ENCODE assay signal across 8 mouse cellular contexts in genomic region chr8:12916156-12916900, GRCm38 (mm10). TPM values are rescaled to one million over a fixed set of nuclear protein-coding genes. Genes with fewer than 3 reads are reported as not detected.
DNase-seq lines count a peak whose midpoint lies in the region; ATAC-seq and TF ChIP-seq lines count a peak whose summit lies in the region.

No protein-coding gene starts in this region.

- no peak for ATAC-seq in liver, embryonic 12.5 days
- no peak for ATAC-seq in liver, postnatal 0 days
- ATAC-seq in embryonic facial prominence, embryonic 14.5 days (ENCODE audit: low read depth) = no peak
- ATAC-seq in hindbrain, postnatal 0 days = no peak
- no peak for ATAC-seq in neural tube, embryonic 14.5 days (ENCODE audit: low read depth)

- H3K4me3 ChIP-seq in liver, embryonic 12.5 days = peak overlapping the region; percentile 26; the same call in 1 of the 2 replicates
- H3K4me3 ChIP-seq in liver, postnatal 0 days (ENCODE audit: low read depth, low read length) = no peak overlapping the region
- peak overlapping the region; percentile 63 for H3K4me3 ChIP-seq in embryonic facial prominence, embryonic 14.5 days (ENCODE audit: low read depth, low read length)
- peak overlapping the region; percentile 54 for H3K4me3 ChIP-seq in hindbrain, postnatal 0 days (ENCODE audit: low read length)
- H3K4me3 ChIP-seq in neural tube, embryonic 14.5 days (ENCODE audit: low read depth, low read length) = peak overlapping the region; percentile 56

- no peak for TF ChIP-seq EP300 in liver, postnatal 0 days (IDR thresholded peaks at IDR 0.05; ENCODE audit: low read depth)

- 59% methylated on average over 16 of the region's 16 CpGs for WGBS in liver, embryonic 12.5 days (ENCODE audit: insufficient replicate concordance)
- 66% methylated on average over 16 of the region's 16 CpGs for WGBS in liver, postnatal 0 days (ENCODE audit: insufficient replicate concordance)
- 57% methylated on average over 16 of the region's 16 CpGs for WGBS in embryonic facial prominence, embryonic 14.5 days
- WGBS in hindbrain, postnatal 0 days = 41% methylated on average over 16 of the region's 16 CpGs
- 55% methylated on average over 16 of the region's 16 CpGs for WGBS in neural tube, embryonic 14.5 days

- H3K4me1 ChIP-seq in liver, embryonic 12.5 days = no peaks in the 10 kb centered on the region
- no peaks in the 10 kb centered on the region for H3K4me1 ChIP-seq in liver, postnatal 0 days (ENCODE audit: insufficient read depth)
- peaks cover 21% of the 10 kb centered on the region for H3K4me1 ChIP-seq in embryonic facial prominence, embryonic 14.5 days (ENCODE audit: control insufficient read depth, insufficient read depth, low read length)
- peaks cover 15% of the 10 kb centered on the region for H3K4me1 ChIP-seq in hindbrain, postnatal 0 days (ENCODE audit: insufficient read depth, low read length)
- peaks cover 21% of the 10 kb centered on the region for H3K4me1 ChIP-seq in neural tube, embryonic 14.5 days (ENCODE audit: control insufficient read depth, insufficient read depth, low read length)

- no peak overlapping the region for H3K27ac ChIP-seq in liver, embryonic 12.5 days
- no peak overlapping the region for H3K27ac ChIP-seq in liver, postnatal 0 days (ENCODE audit: low read depth)
- peak overlapping the region; percentile 55 for H3K27ac ChIP-seq in embryonic facial prominence, embryonic 14.5 days (replicated peaks; ENCODE audit: low read depth, low read length)
- peak overlapping the region; percentile 82 for H3K27ac ChIP-seq in hindbrain, postnatal 0 days
- H3K27ac ChIP-seq in neural tube, embryonic 14.5 days (ENCODE audit: low read depth, low read length) = peak overlapping the region; percentile 79

- H3K4me2 ChIP-seq in liver, embryonic 12.5 days = peak overlapping the region; percentile 53; the same call in 1 of the 2 replicates
- no peak overlapping the region for H3K4me2 ChIP-seq in liver, postnatal 0 days (ENCODE audit: low read depth, low read length)
- peak overlapping the region; percentile 93 for H3K4me2 ChIP-seq in embryonic facial prominence, embryonic 14.5 days (ENCODE audit: low read depth, low read length)
- peak overlapping the region; percentile 85 for H3K4me2 ChIP-seq in hindbrain, postnatal 0 days (ENCODE audit: low read depth, low read length)
- H3K4me2 ChIP-seq in neural tube, embryonic 14.5 days (ENCODE audit: low read depth, low read length) = peak overlapping the region; percentile 87

- H3K9ac ChIP-seq in liver, embryonic 12.5 days = no peak overlapping the region
- no peak overlapping the region for H3K9ac ChIP-seq in liver, postnatal 0 days (replicated peaks)
- peak overlapping the region; percentile 70 for H3K9ac ChIP-seq in embryonic facial prominence, embryonic 14.5 days (ENCODE audit: low read depth, low read length)
- peak overlapping the region; percentile 69 for H3K9ac ChIP-seq in hindbrain, postnatal 0 days (replicated peaks; ENCODE audit: low read length)
- peak overlapping the region; percentile 75 for H3K9ac ChIP-seq in neural tube, embryonic 14.5 days (replicated peaks; ENCODE audit: low read depth, low read length)

- peaks cover 44% of the 10 kb centered on the region for H3K27me3 ChIP-seq in liver, embryonic 12.5 days (replicated peaks)
- peaks cover 32% of the 10 kb centered on the region for H3K27me3 ChIP-seq in liver, postnatal 0 days (ENCODE audit: insufficient read depth, low read length)
- H3K27me3 ChIP-seq in embryonic facial prominence, embryonic 14.5 days (replicated peaks; ENCODE audit: control insufficient read depth, insufficient read depth, low read length) = no peaks in the 10 kb centered on the region
- H3K27me3 ChIP-seq in hindbrain, postnatal 0 days (ENCODE audit: insufficient read depth, low read length) = no peaks in the 10 kb centered on the region
- no peaks in the 10 kb centered on the region for H3K27me3 ChIP-seq in neural tube, embryonic 14.5 days (ENCODE audit: control insufficient read depth, insufficient read depth, low read length)

- no peak for DNase-seq in liver, postnatal 0 days
- no peak for DNase-seq in embryonic facial prominence, embryonic 14.5 days (ENCODE audit: low spot score)
- DNase-seq in hindbrain, postnatal 0 days (ENCODE audit: low spot score) = peak; percentile 42
- no peak for DNase-seq in right cerebral cortex, postnatal 25 days
- DNase-seq in B cell, adult 2 months = no peak
- no peak for DNase-seq in lung, postnatal 36 days

- TF ChIP-seq CTCF in liver, postnatal 0 days (IDR thresholded peaks at IDR 0.05; ENCODE audit: low read depth) = no peak
- TF ChIP-seq CTCF in hindbrain, postnatal 0 days (IDR thresholded peaks at IDR 0.05; ENCODE audit: low read depth) = no peak

- no peaks in the 10 kb centered on the region for H3K36me3 ChIP-seq in liver, embryonic 12.5 days
- no peaks in the 10 kb centered on the region for H3K36me3 ChIP-seq in liver, postnatal 0 days (replicated peaks; ENCODE audit: insufficient read depth, low read length)
- 0 out of 2 replicates have a peak, but pooled peaks cover 4% of the 10 kb centered on the region for H3K36me3 ChIP-seq in embryonic facial prominence, embryonic 14.5 days (ENCODE audit: control insufficient read depth, insufficient read depth, low read length)
- H3K36me3 ChIP-seq in hindbrain, postnatal 0 days (ENCODE audit: insufficient read depth, low read length) = no peaks in the 10 kb centered on the region
- no peaks in the 10 kb centered on the region for H3K36me3 ChIP-seq in neural tube, embryonic 14.5 days (ENCODE audit: control insufficient read depth, insufficient read depth, low read length)

- H3K9me3 ChIP-seq in liver, embryonic 12.5 days (replicated peaks) = no peaks in the 10 kb centered on the region
- no peaks in the 10 kb centered on the region for H3K9me3 ChIP-seq in liver, postnatal 0 days (ENCODE audit: low read length)
- H3K9me3 ChIP-seq in embryonic facial prominence, embryonic 14.5 days (ENCODE audit: control insufficient read depth, low read length) = no peaks in the 10 kb centered on the region
- no peaks in the 10 kb centered on the region for H3K9me3 ChIP-seq in hindbrain, postnatal 0 days (ENCODE audit: low read length)
- H3K9me3 ChIP-seq in neural tube, embryonic 14.5 days (ENCODE audit: control insufficient read depth, low read length) = no peaks in the 10 kb centered on the region

RNA-seq across cellular contexts. Expression of gene Mcf2l, which starts 42.7 kb away (rescaled TPM):
- polyA plus RNA-seq in liver, embryonic 12.5 days (2016; fragmentation: Nextera tagmentation; extraction: Ambion mirVana) = 1.9 and 2.1 TPM in 2 replicates
- polyA plus RNA-seq in liver, postnatal 0 days (2015; fragmentation: Nextera tagmentation; extraction: Ambion mirVana) = 0.99 and 1.2 TPM in 2 replicates
- 20.3 and 21.2 TPM in 2 replicates for polyA plus RNA-seq in embryonic facial prominence, embryonic 14.5 days (2014; fragmentation: Nextera tagmentation; extraction: Ambion mirVana)
- total RNA-seq in hindbrain, postnatal 0 days (2014; rRNA removed) = 298 and 316 TPM in 2 replicates
- polyA plus RNA-seq in hindbrain, postnatal 0 days (2015; fragmentation: Nextera tagmentation; extraction: Ambion mirVana) = 94.1 and 94.2 TPM in 2 replicates
- 140 and 147 TPM in 2 replicates for polyA plus RNA-seq in neural tube, embryonic 14.5 days (2014; fragmentation: Nextera tagmentation; extraction: Ambion mirVana)

Comparison
In these comparisons a context has a peak if more than half of its experiments do, and no peak if none do; other contexts are left out.
1. H3K27ac ChIP-seq: peak in embryonic facial prominence, embryonic 14.5 days (single experiment), hindbrain, postnatal 0 days (single experiment) and neural tube, embryonic 14.5 days (single experiment); none in liver, embryonic 12.5 days (single experiment) and liver, postnatal 0 days (single experiment).
2. H3K9ac ChIP-seq: peak in embryonic facial prominence, embryonic 14.5 days (single experiment), hindbrain, postnatal 0 days (single experiment) and neural tube, embryonic 14.5 days (single experiment); none in liver, embryonic 12.5 days (single experiment) and liver, postnatal 0 days (single experiment).